Mouse (Mus musculus) intestine, postnatal 0 days (tissue): ENCODE data around the gene Gm28269. TPM values are rescaled to one million over a fixed set of nuclear protein-coding genes. Genes with fewer than 3 reads are reported as not detected.

ENCODE experiments used
- ATAC-seq: fragments of 200-750 bp; cut with Nextera tagmentation; 2 replicates; pipeline ENCODE4 v1.8.0; 2017; ENCODE audit warnings: mild to moderate bottlenecking, moderate TSS enrichment, moderate library complexity
- H3K27ac ChIP-seq: fragments of 300-500 bp; sonication (generic); 2 replicates; pipeline ENCODE4 v1.5.1; 2014; ENCODE audit warnings: mild to moderate bottlenecking, low read depth, low read length, moderate library complexity
- H3K27me3 ChIP-seq: fragments of 300-500 bp; sonication (generic); replicated peaks from 2 replicates; pipeline ENCODE4 v1.6.1; 2014; ENCODE audit warnings: low read length, mixed read lengths; ENCODE audit not compliant: control insufficient read depth, insufficient read depth
- H3K36me3 ChIP-seq: fragments of 300-500 bp; sonication (generic); 2 replicates; pipeline ENCODE4 v1.6.1; 2014; ENCODE audit warnings: mild to moderate bottlenecking, moderate library complexity; ENCODE audit not compliant: control insufficient read depth, insufficient read depth
- H3K4me1 ChIP-seq: fragments of 300-500 bp; sonication (generic); replicated peaks from 2 replicates; pipeline ENCODE4 v1.6.1; 2014; ENCODE audit warnings: antibody characterized with exemption, low read length, mixed read lengths; ENCODE audit not compliant: control insufficient read depth, insufficient read depth
- H3K4me2 ChIP-seq: fragments of 300-500 bp; sonication (generic); replicated peaks from 2 replicates; pipeline ENCODE4 v1.6.1; 2014; ENCODE audit warnings: low read depth, mild to moderate bottlenecking, moderate library complexity
- H3K4me3 ChIP-seq: fragments of 300-500 bp; sonication (generic); 2 replicates; pipeline ENCODE4 v1.5.1; 2014; ENCODE audit warnings: low read depth, low read length
- H3K9ac ChIP-seq: fragments of 300-500 bp; sonication (generic); 2 replicates; pipeline ENCODE4 v1.6.1; 2014; ENCODE audit warnings: mild to moderate bottlenecking, low read depth, low read length
- H3K9me3 ChIP-seq: fragments of 300-500 bp; sonication (generic); 2 replicates; pipeline ENCODE4 v1.6.1; 2016; ENCODE audit warnings: mixed run types; ENCODE audit not compliant: control insufficient read depth
- CTCF ChIP-seq: sonication (generic); IDR thresholded peaks from 2 replicates; pipeline ENCODE4 v1.5.1; 2016; ENCODE audit warnings: low read depth, mild to moderate bottlenecking, control low read depth, antibody characterized with exemption, moderate library complexity
- WGBS: fragments of 180-500 bp; shearing (Covaris S2); extraction: QIAGEN DNeasy Blood & Tissue Kit; methylation state at CpG from one replicate; pipeline ENCODE4 v1.1.7; 2014; 5-methylcytosine and 5-hydroxymethylcytosine counted together
- polyA plus RNA-seq: library from polyadenylated mRNA; unstranded; fragments of >200 nt; fragmentation: Nextera tagmentation; extraction: Ambion mirVana; gene quantifications from 2 replicates; pipeline ENCODE4 v1.2.1, GENCODE M21; 2015

The Gm28269 gene
- not detected in 2 replicates for polyA plus RNA-seq

- TF ChIP-seq CTCF = no peak
- Histone ChIP-seq H3K4me2 (no peak within 1 kb of the TSS), H3K36me3 (no peaks in the 10 kb centered on the region), H3K9ac (no peak within 1 kb of the TSS), H3K4me1 (no peaks in the 10 kb centered on the region), H3K9me3 (no peaks in the 10 kb centered on the region), H3K4me3 (no peak within 1 kb of the TSS), H3K27ac (no peak within 1 kb of the TSS), H3K27me3 (no peaks in the 10 kb centered on the region)
- no peak for ATAC-seq
These were observed at the start of gene Gm28269 for GRCm38 (mm10) chrX:21744997-21745396. TSS of gene Gm28269 (minus strand) at chrX:21745097.

- Histone ChIP-seq H3K27ac (no peak overlapping the region), H3K36me3 (no peaks in the 10 kb centered on the region), H3K4me2 (no peak overlapping the region), H3K4me3 (no peak overlapping the region), H3K9ac (no peak overlapping the region), H3K9me3 (no peaks in the 10 kb centered on the region), H3K4me1 (no peaks in the 10 kb centered on the region), H3K27me3 (no peaks in the 10 kb centered on the region)
- no peak for TF ChIP-seq CTCF
- no peak for ATAC-seq
- 89% methylated on average over 2 of the region's 2 CpGs for WGBS
These were observed 28.0 kb downstream of the Gm28269 start for GRCm38 (mm10) chrX:21716885-21717284.

- Histone ChIP-seq H3K9me3 (no peaks in the 10 kb centered on the region), H3K27ac (no peak overlapping the region), H3K9ac (no peak overlapping the region), H3K27me3 (no peaks in the 10 kb centered on the region), H3K36me3 (no peaks in the 10 kb centered on the region), H3K4me1 (no peaks in the 10 kb centered on the region), H3K4me3 (no peak overlapping the region), H3K4me2 (no peak overlapping the region)
- 59% methylated on average over 5 of the region's 5 CpGs for WGBS
- ATAC-seq = no peak
- no peak for TF ChIP-seq CTCF
These were observed 29.6 kb downstream of the Gm28269 start for GRCm38 (mm10) chrX:21715293-21715692.

GRCm38 (mm10) chrX:21714829-21715228, 30.1 kb downstream of the Gm28269 start, which contains the start of gene Slc6a14:
TSS of gene Slc6a14 (plus strand) at chrX:21714896.
- Histone ChIP-seq H3K4me3 (no peak within 1 kb of the TSS), H3K4me2 (no peak within 1 kb of the TSS; the same call in 1 of the 2 replicates), H3K36me3 (no peaks in the 10 kb centered on the region), H3K4me1 (no peaks in the 10 kb centered on the region), H3K27me3 (no peaks in the 10 kb centered on the region), H3K9me3 (no peaks in the 10 kb centered on the region), H3K9ac (no peak within 1 kb of the TSS), H3K27ac (no peak within 1 kb of the TSS)
- 52% methylated on average over 7 of the region's 7 CpGs for WGBS
- ATAC-seq = no peak
- no peak for TF ChIP-seq CTCF

GRCm38 (mm10) chrX:21704470-21704869, 40.4 kb downstream of the Gm28269 start:
- no peak overlapping the region for H3K27ac ChIP-seq
- WGBS = 84% methylated on average over 1 of the region's 1 CpGs
- H3K4me2 ChIP-seq = no peak overlapping the region
- TF ChIP-seq CTCF = no peak
- no peaks in the 10 kb centered on the region for H3K4me1 ChIP-seq
- no peaks in the 10 kb centered on the region for H3K9me3 ChIP-seq
- no peaks in the 10 kb centered on the region for H3K27me3 ChIP-seq
- H3K4me3 ChIP-seq = no peak overlapping the region
- H3K9ac ChIP-seq = no peak overlapping the region
- no peak for ATAC-seq
- no peaks in the 10 kb centered on the region for H3K36me3 ChIP-seq

- no peak for ATAC-seq
- no peaks in the 10 kb centered on the region for H3K9me3 ChIP-seq
- H3K4me2 ChIP-seq = no peak overlapping the region
- no peak for TF ChIP-seq CTCF
- no peaks in the 10 kb centered on the region for H3K4me1 ChIP-seq
- no peak overlapping the region for H3K27ac ChIP-seq
- no peaks in the 10 kb centered on the region for H3K36me3 ChIP-seq
- H3K4me3 ChIP-seq = no peak overlapping the region
- WGBS = 74% methylated on average over 4 of the region's 4 CpGs
- H3K27me3 ChIP-seq = no peaks in the 10 kb centered on the region
- H3K9ac ChIP-seq = no peak overlapping the region
These were observed 43.3 kb downstream of the Gm28269 start for GRCm38 (mm10) chrX:21701646-21702045.

- Histone ChIP-seq H3K36me3 (no peaks in the 10 kb centered on the region), H3K9ac (no peak overlapping the region), H3K27ac (no peak overlapping the region), H3K4me1 (no peaks in the 10 kb centered on the region), H3K9me3 (no peaks in the 10 kb centered on the region), H3K4me3 (no peak overlapping the region), H3K27me3 (no peaks in the 10 kb centered on the region), H3K4me2 (no peak overlapping the region)
- ATAC-seq = no peak
- WGBS = 77% methylated on average over 3 of the region's 3 CpGs
- TF ChIP-seq CTCF = no peak
These were observed 49.2 kb downstream of the Gm28269 start for GRCm38 (mm10) chrX:21695687-21696086.
